Mouse (Mus musculus) granulocyte monocyte progenitor cell, adult 5-6 weeks (primary cell): Measurements from ENCODE around the gene Mmp19. TPM values are rescaled to one million over a fixed set of nuclear protein-coding genes. Genes with fewer than 3 reads are reported as not detected.
"Not testable (repeated sequence)": the region's sequence is repeated elsewhere in the genome, so short reads cannot be mapped to it uniquely, and the experiment has no call there.

Experiments
- ATAC-seq: replicated peaks from 2 replicates; pipeline ENCODE4 v1.8.0; 2016; ENCODE audit warnings: mild to moderate bottlenecking, moderate TSS enrichment, inconsistent platforms; ENCODE audit not compliant: poor library complexity, severe bottlenecking
- total RNA-seq, 2 experiments: library from RNA; stranded (forward) in 1 of 2; stranded (reverse) in 1 of 2; fragments of 200-712, 200-1000 nt in 1 of 2; fragments of >200 nt in 1 of 2; fragmentation: Nextera tagmentation in 1 of 2; gene quantifications; 2 replicates each; pipeline ENCODE4 v1.2.3; 2014 to 2017

Gene Mmp19
- total RNA-seq, 2 experiments from 2014 or later: 8.3 to 15.6 TPM

DNA sequence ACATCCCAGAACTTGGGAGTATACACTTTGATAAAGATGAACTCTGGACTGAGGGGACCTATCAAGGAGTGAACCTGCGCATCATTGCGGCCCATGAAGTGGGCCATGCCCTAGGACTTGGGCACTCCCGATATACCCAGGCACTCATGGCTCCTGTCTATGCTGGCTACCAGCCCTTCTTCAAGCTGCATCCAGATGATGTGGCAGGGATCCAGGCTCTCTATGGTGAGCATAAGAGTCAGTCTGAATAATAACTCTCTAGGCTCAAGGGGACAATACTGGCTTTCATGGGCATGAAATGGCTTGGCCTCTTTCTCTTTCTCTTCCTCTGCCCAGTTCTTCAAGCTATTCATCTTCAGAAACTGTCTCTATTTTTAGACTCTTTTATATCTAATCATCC lies 4.9 kb downstream of the Mmp19 start:
- ATAC-seq: no peak

DNA sequence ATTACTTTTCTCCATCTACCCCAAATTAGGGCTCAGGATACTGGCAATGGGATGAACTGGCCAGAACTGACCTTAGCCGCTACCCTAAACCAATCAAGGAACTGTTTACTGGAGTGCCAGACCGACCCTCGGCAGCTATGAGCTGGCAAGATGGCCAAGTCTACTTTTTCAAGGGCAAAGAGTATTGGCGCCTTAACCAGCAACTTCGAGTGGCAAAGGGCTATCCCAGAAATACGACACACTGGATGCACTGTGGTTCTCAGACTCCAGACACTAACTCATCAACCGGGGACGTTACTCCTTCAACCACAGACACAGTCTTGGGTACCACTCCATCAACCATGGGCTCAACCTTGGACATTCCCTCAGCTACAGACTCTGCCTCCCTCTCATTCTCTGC lies 8.0 kb downstream of the Mmp19 start:
- no peak for ATAC-seq

DNA sequence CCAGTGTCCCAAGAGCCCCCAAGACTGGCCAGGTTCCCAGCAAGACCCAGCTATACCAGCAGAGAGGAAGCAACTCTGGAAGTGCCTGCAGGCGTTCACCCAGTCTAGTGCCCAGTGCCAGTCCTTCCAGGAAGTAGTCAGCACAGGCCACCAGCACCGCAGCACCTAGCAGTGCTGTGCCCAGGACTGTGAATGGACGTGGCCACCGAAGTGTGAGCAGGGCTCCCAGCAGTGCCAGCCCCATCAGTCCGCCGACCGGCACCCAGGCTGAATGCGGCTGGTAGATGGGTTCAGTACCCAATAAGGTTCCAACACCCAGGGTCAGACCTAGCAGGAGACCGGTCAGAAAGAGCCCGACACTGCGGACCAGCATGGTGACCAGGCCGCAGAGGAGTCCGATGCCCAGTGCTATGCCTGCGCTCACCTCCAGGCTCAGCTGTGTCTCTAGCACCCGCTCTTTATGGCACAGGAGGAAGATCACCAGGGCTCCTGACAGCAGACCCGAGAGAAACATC lies 11.3 kb downstream of the Mmp19 start:
- no peak for ATAC-seq

DNA sequence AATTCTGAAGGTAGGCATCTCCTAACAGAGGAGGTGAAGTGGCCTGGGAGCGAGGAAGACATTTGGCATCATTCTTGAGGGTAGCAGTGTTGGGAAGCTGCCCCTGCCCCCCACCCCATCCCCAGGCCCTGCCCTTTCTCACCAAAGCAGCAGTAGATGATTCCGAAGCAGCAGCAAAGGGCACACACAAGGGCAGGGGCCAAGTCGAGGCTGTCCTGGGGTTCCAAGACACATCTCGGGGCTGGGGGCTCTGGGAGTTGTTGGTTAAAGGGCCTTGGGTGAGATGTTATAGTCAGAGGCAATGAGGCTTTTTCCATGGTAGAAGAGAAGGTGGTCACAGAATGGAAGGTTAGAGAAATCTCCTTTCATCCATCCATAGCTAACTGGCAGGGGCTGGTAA lies 12.2 kb downstream of the Mmp19 start:
- ATAC-seq: no peak

DNA sequence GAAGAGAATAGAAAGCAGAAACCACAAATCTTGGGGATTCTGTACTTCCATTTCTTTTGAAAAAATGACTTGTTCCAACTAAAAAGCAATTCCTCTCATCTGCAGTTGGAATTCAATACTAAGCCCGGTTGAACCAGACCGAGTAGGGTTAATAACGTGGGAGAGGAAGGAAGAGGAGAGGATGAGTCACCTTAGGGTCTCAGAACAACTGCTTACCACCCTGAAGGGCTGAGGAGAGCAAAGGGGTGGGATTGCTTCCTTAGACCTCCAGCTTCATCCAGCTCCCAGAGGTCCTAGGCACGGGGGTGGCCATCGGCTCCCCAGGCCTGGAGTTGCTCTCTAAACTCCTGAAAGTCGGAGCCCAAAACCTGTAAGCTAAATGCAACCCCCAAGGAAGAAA lies 12.7 kb downstream of the Mmp19 start:
- ATAC-seq: no peak

DNA sequence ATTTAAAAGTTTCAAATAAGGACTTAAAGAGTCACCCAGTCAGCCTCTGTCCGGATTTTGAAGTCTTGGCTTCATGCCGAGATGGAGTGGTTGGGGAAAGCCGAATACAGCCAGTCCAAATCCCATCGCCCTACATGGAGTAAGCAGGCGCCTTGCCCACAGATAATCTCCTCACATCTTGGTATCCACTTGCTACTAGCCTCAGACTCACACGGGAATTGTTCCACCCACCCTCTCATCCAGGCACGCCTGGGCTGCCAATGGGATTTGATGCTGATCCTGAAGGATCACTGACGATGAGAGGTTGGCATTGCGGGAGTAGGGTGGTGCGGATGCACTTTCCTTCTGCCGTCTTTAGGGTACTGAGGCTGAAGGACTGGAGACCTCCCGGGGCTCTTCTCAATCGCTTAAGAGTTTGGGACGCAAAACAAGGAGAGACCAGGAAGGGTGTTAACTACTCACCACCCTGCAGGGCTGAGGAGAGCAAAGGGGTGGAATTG lies 13.1 kb downstream of the Mmp19 start, which contains the start of gene Dnajc14:
Gene Dnajc14, plus strand, starts transcription at position 292 of the 500 bp plus-strand sequence.
- ATAC-seq: 0 out of 2 replicates have a peak, but pooled peaks have one; percentile 0

DNA sequence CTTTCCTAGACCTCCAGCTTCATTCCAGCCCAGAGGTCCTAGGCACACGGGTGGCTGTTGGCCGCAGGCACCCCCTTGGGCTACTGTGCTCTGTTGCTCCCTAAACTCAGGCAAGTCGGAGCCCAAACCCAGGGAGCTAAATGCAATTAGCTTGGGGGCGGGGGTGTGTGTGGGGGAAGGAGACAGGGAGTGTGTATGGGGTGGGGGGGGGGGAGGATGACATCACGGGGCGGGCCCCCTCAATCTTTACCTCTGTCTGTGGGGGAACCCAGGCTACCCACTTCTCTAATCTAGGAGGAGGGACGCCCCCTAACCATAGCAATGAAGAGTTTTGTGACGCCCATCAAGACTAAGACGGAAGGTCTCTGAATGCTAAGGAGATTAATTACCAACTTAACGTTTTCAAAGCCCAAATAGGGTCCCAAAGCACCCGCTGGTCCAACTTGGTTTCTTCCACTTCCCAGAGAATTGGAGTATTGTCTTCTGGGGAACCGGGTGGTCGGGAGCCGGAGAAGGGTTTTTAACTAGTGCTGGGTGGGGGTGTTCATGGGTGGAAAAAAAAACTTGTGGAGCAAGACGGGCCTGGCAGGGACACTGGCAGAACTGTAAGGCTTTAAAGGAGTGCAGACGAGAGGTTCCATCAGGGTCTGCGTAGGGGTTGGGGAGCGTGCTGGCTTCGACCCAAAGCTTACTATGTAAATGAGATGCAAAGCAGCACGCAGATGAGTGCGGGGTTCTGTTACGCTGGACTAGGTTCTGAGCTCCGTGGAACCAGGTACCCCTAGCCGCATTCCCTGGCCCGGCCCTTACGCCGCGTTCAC lies 13.8 kb downstream of the Mmp19 start, which contains the start of gene Tmem198b:
Gene Tmem198b, minus strand, starts transcription at position 100 of the 821 bp plus-strand sequence.
- ATAC-seq: peak; percentile 41

DNA sequence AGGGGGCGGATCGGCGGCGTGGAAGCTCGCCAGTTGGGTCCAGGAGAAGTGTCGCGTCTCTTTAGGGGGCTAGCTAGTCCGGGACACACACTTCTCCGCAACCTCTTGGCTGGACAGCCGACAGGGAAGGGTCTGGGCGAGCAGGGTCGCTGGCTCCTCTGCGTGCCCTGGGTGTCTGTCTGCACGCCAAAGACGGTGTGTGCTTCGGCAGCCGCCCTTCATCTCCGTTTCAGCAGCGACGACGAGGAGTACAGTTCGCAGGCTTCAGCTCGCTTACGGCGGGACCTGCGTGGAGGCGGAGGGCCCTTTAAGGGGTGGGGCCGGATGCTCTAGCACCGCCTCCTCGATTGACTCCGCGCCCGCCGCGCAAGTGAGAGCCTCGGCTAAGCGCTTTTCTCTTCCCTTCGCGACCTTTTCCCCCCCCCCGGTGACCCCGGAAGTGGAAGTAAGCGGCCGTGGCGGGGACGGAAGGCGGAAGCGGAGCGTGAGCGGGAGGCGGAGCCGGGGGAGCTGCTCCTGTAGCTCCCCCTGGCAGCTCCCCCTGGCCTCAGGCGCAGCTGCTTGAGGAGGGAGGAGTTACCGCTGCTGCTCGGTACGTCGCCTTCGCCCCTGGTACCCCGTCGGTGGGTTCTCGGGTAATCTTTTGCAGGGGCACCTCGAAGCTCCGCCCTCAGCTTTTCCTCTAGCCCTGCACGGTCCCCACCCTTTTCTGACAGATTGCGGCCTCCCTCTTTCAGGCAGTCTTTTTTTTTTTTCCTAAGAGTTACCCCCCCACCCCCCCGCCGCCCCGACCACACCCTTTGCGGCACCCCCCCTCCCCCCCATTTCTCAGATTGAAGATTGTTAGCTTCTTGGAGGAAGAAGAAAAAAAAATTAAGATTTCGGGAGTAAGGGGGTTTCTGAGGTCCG lies 14.6 kb downstream of the Mmp19 start:
- ATAC-seq: peak; percentile 81

DNA sequence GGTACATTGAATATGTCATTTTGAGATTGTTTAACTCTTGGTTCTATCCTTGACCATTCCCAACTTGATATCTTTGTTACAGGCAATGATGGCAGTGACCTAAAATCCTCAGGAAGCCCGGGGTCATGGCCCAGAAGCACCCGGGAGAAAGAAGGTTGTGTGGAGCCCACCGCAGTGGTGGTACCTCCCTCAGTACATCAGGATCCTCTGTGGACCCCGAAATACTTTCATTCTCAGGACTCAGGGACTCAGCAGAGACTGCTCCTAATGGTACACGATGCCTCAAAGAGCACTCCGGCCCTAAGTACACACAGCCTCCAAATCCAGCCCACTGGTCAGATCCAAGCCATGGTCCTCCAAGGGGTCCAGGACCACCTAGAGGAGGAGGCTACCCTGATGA lies 15.4 kb downstream of the Mmp19 start:
- no peak for ATAC-seq

DNA sequence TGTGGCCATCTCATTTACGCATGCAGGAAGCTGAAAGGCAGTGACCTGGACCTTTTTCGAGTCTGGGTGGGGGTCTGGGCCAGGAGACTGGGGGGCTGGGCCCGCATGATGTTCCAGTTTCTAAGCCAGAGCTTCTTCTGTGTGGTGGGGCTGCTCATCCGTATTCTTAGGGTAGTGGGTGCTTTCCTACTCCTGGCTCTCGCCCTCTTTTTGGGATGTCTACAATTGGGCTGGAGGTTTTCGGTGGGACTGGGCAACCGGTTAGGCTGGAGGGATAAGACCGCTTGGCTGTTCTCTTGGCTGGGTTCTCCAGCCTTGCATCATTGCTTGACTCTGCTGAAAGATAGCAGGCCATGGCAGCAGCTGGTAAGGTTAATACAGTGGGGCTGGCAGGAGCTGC lies 16.3 kb downstream of the Mmp19 start:
- no peak for ATAC-seq

DNA sequence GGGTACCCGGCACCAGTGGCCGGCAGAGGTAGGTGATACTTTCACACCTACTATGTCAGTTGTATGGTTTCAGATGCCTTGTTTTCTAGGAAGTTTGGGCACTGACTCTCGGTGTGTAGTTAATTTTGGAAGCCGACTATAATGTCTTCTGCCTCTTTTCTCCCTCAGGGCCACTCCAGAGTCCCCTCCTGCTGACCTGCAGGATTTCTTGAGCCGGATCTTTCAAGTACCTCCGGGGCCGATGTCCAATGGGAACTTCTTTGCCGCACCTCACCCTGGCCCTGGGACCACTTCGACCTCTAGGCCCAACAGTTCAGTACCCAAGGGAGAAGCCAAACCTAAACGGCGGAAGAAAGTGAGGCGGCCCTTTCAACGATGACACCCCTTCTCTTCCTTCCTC lies 26.3 kb downstream of the Mmp19 start, which contains the start of gene Sarnp:
Gene Sarnp, plus strand, starts transcription at position 301 of the 400 bp plus-strand sequence.
- no peak for ATAC-seq

DNA sequence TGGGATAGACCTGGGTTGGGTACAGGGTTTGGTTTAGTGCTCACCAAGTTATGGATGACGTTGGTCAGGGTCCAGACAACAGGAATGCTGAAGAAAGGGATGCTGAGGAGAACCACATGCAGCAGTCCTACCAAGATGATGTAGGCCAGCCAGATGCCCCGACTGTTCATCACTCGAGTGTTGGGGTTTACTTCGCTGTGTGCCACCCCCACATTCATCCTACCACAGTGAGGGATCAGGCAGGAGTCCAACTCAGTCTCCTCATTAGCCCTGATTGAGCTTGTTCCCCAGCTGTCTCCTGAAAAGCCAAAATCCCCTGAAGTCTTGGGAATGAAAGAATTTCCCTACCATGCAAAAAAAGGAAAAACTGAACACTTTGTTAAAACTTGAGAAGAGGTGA lies 29.5 kb downstream of the Mmp19 start:
- no peak for ATAC-seq

DNA sequence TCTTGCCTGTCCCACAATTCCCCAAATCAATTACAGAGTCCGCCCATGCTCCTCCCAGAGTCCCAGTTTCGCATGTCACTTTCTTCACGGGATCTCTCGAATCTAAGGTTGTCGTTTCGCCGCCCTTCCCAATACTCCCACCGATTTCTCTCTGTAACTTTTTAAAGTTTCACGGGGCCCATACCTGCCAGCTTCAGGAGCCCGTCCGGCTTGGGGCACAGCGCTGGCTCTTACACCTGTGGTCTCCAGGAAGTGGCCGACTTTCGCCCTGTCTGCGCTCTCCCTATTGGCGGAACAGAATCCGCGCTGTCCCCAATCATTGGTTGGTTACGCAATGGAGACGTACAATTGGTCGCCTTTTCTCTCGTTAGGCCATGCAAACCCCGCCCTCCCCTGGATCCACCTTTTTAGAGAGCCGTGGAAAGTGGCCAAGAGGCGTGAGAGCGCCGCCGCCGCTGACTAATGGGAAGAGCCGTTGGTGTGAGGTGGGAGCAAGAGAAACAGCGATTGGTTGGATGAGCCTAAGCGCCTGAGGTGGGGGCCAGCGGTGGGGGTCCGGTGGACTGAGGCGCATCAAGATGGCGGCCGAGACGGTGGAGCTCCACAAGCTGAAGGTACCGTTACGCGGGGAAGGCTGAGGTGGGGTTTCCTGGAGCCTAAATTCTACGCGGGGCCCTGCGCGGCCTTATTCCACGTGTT lies 30.8 kb downstream of the Mmp19 start, which contains the start of gene Ormdl2:
Gene Ormdl2, minus strand, starts transcription at position 288 of the 699 bp plus-strand sequence.
- peak; percentile 97 for ATAC-seq

DNA sequence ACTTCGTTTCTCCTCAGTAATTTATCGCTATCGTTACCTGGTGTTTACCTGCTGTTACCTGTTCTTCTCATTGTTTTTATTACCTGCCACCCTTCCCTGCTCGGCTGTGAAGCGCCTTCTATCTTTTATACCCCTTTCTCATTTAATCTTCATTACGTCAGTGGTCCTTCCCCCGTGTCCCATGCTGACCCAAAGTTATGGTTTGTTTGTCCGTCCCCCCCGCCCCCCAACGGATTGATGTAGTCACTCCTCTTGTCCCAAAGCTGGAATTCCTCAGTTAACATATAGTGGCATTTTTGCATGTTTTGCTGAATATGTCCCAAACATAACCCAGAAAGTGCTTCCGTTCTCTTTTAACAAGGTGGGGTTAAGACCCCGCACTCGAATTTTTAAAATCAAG lies 31.4 kb downstream of the Mmp19 start:
- ATAC-seq: no peak

DNA sequence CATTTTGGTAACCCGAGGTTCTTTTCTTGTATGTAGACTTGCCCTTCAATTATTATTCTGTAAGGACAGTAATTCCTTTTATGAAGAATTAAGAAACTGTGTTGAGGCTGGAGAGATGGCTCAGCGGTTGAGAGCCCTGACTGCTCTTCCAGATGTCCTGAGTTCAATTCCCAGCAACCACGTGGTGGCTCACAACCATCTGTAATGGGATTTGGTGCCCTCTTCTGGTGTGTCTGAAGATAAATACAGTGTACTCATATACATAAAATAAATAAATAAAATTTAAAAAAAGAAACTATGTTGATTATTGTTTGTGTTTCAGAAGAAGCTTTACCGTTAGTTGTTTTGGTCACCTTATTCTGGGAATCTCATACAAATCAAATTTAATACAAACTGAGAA lies 32.4 kb downstream of the Mmp19 start:
- not testable (repeated sequence) for ATAC-seq

DNA sequence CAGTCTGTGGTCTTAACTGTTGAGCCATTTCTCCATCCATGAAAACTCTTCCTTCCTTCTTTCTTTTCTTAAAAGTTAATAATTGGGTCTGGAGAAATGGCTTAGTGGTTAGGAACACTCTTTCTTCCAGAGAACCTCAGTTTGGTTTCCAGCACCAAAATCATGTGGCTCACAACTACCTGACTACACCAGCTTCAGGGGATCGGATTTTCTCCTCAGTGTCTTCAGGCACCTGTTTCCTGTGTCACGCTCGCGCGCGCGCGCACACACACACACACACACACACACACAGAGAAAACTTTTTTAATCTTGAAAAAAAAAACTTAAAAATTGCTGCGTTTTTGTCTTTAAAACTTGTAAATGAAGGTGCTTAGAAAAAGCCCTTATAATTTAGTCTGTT lies 33.1 kb downstream of the Mmp19 start:
- no peak for ATAC-seq

DNA sequence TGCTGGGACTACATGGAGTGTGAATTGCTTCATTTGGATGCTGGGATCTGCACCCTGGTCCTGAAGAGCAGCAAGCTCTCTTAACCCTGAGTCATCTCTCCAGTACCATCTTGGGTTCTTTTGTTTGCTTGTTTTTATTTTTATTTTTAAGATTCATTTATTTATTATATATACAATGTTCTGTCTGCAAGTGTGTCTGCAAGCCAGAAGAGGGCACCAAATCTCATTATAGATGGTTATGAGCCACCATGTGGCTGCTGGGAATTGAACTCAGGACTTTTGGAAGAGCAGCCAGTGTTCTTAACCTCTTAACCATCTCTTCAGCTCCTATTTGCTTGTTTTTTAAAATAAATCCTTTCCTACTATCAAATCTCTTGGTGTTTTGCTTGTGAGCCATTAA lies 46.7 kb downstream of the Mmp19 start:
- no peak for ATAC-seq

DNA sequence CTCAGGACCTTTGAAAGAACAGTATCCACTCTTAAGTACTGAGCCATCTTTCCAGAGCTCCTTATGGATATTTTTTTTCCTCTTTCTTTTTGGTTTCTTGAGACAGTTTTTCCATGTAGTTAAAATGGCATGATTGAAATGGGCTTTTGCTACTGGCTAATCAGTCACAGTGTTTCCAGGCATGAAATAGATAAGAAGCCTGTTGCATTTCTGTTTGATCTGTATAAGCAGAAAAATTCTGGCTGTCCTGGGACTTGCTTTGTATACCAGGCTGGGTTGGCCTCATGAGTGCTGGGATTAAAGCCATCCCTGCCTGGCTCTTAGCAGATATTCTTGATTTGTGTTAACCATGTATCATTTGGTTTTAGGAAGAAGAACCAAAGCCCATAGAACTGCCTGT lies 48.7 kb downstream of the Mmp19 start:
- no peak for ATAC-seq

DNA sequence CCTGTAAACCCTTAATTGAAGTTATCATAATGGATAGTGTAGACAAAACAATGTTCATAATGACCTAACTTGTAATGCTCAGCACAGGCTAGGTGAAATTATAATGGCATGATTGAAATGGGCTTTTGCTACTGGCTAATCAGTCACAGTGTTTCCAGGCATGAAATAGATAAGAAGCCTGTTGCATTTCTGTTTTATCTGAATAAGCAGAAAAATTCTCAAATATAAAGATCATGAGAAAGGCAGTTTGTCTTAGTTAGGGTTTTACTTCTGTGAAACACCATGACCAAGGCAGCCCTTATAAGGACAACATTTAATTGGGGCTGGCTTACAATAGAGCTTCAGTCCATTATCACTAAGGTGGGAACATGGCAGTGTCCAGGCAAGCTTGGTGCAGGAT lies 49.9 kb downstream of the Mmp19 start:
- no peak for ATAC-seq

DNA sequence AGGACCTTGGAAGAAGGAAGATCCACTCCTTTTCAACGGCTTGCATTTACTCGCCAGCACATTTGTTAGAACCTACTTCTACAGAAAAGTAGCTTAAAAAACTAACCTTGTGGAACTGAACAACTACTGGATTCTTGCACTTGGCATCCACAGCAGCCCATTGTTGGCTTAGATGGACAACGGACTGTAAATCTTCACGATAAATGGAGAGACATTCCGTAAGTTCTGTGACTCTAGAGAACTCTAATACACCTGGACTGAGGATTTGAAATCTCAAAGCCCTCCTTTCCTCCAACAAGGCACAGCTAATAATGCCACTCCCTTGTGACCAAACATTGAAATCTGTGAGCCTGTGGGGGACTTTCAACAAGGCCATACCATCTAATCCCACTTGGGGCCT lies 52.5 kb downstream of the Mmp19 start:
- no peak for ATAC-seq
